Mouse (Mus musculus) lung, postnatal 0 days (tissue): Measurements from ENCODE around the gene Zfp600.
"Not testable (repeated sequence)": the region's sequence is repeated elsewhere in the genome, so short reads cannot be mapped to it uniquely, and the experiment has no call there.

ENCODE experiments used
- CTCF ChIP-seq: IDR thresholded peaks from 2 replicates; pipeline ENCODE4 v1.5.1; 2016; ENCODE audit warnings: antibody characterized with exemption, mild to moderate bottlenecking
- EP300 ChIP-seq: IDR thresholded peaks from 2 replicates; pipeline ENCODE4 v1.6.1; 2016; ENCODE audit warnings: antibody characterized with exemption, mild to moderate bottlenecking, control low read depth

GRCm38 (mm10) chr4:146162893-146163292, 6.3 kb downstream of the Zfp600 start:
- not testable (repeated sequence) for TF ChIP-seq EP300, CTCF
